Mouse (Mus musculus): ENCODE data around the gene Prickle2.
A peak's percentile ranks its signal among the peaks of the same experiment; 100 is the strongest.

Gene Prickle2

DNA sequence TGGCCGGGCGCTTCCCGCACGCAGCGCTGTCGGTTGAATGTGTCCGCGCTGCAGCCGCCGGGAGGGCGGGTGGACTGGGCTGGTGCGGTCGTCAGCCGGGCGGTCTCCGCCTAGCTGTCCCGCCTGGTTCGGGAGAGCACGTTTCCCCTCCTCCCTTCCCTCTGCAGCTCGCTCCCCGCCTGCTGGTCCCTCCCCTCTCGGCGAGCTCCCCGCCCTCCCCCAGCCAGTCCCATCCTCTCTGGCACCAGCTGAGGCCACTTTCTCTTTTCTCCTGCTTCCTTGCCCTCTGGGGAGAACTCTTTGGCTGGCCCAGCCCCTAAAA, at the start of gene Prickle2:
Prickle2 (minus strand) TSS at position 11 of the 322 bp plus-strand sequence.
- peak; percentile 88 for DNase-seq

DNA sequence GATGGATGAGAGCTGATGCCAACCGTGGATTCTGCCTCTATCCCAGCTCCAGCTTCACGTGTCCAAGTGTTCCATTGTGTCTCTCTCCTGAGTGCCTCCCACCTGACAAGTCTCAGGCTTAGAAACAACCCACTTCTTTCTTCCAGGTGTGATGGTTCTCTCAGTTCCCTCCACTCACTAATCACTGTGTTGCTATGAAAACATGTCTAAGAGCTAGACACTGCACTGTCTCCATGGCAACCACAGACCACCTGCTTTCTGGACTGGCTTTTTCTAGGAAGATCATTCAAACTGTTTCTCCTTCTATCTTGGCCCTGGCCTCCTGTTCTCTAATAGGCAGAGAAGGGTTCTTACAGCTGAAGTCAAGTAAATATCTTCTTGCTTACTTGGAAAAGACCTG, 46.8 kb upstream of the Prickle2 start:
- no peak for DNase-seq

DNA sequence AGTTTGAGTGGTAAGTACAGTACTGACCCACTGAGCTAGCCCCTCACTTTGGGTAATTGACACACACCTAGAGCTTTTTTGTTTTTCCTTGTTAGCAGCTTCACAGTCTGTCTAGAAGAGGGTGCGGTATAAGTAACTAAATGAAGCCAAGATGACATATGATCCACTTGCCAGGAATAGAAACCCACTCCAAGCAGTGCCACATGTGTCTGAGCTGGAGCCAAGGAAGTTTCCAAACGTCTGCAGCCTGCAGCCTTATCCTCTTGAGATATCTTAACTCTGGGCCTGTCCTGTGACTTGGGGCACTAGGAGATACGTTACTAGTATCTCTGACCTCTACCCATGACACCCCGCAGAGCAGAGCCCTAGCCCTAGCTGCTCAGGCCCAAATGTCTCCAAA, 43.5 kb upstream of the Prickle2 start:
- DNase-seq: no peak

DNA sequence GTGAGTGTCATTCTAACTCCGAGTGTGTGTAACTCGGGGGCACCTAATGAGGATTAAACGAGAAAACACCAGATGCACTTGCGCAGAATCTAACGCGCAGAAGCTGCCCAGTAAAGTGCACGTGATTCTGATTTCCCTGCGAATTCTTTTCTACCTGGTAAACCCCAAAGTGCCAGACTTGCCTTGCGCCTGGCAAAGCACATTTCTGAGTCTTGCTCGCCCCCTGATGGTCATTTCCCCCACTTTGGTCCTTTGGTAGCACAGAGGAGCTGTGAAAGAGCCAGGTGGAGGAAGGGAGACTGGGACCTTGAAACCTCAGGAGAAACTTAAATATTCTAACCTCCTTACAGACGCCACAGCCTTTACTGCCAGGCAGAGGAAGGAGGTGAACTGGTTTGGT, 37.6 kb upstream of the Prickle2 start:
- peak; percentile 78 for DNase-seq

DNA sequence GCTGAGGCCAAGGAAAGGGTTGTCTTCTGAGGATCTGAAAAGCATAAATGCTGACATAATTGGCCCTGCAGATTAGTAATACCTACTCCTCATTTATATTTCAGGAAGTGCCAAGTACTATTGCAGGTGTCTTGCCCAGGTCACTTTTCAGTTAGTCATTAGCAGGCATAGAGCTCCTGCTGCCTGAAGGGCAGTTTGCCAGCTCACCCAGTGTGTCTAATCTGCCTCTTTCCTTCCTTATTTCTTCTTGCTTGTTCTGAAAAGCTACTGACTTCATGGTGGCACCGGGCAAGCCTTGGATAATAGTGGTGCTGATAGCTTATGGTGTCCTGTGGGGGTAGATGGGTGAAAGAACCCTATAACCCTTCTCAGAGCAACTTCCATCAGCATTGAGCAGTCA, 31.2 kb upstream of the Prickle2 start:
- peak; percentile 60 for DNase-seq

DNA sequence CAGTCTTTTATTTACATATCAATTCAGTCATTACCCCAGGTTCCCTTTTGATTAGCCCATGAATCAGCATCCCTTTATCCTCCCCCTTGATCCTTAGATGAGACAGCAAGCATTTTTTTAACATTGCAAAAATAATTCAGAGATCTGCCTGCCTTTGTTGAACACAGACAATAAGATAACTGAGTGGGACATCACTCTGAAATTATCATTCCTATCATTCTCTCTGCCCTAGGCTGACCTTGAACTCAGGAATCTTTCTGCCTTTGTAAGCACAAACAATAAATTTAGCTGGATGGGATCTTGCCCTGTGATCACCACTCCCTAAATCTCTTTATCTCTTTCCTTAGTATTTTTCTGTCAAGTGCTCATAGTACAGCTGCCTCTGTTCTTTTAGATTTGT, 27.7 kb upstream of the Prickle2 start:
- DNase-seq: no peak

DNA sequence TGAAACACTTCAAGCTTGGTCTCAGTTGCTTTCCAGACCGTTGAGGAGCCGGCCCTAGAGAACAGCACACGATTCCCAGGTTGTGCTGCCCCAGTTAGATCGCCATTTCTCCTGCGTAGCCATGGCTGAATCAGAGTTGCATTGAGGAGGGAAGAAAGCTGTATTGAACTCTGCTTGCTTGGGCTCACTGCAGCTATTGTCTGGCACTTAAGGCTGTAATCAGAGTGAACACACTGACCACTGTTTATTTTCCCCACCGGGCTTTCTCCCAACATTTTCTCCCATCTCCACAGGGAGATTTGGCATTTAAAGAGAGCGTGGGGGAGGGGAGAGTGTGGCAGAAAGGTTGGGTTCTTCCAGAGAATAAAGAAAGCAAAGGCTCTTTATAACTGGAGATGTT, 22.6 kb upstream of the Prickle2 start:
- no peak for DNase-seq

DNA sequence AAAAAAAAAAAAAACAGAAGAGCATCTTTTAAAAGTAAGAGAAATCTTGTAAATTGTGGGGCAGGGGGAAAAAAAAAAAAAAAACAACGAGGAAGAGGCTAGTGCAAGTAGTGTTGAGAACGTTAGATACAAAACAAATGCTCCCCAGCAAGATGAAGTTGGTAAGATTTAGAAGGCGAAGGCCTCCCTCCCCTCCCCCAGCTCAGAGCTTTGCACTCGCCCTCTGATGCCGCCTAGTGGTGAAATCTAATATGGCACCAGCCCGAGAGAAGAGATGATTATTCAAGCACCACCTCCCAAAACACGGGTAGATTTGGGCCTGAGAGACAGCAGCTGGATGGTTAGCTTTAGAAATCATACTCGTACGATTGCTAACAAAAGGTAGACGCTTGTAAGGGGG, 22.1 kb upstream of the Prickle2 start:
- peak; percentile 86 for DNase-seq

DNA sequence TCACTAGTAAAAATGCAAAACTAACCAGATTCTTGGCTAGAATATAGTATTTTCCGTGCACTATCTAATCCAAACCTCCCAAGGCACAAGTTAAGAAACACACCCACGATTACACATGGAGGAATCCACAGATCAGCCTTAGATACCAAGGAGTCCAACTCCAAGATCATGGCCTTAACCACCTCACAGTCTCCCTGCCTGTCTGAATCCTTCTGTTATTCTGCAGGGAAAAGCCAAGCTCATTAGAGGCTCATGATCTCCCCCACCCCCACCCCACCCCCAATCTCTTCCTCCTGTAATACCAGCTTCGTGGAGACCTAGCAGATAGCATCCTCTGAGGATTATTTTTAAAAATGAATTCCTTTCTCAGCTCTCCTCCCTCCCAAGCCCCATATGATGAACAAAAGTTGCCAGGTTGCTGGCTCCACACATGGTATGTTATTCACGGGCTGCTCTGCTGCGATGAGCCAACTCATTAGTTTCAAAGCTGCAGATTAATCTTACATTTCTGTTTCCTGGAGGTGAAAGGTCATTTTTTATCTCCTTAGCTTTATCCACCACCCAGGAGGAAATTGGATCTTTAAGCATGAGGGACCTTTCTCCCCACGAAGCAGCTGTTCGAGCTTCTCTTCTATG, 21.5 kb upstream of the Prickle2 start:
- no peak for DNase-seq

DNA sequence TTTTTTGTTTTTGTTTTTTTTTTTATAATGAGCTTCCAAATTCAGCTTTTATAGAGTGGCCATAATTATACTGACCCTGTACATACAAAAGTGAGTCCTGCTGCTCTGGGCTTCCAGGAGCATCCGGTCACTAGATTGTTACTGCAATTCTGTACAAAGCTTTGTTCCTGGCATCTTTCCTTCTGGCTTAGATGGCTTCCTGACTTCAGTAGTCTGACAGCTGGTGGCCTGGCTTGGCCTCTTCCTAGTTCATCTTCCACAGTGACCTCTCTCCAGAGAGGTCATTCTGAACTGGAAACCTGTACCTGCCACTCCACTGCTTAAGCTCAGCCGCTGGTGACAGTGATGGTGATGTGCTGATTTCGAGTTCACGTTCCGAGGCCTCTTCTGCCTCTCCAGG, 20.2 kb upstream of the Prickle2 start:
- DNase-seq: peak; percentile 55

DNA sequence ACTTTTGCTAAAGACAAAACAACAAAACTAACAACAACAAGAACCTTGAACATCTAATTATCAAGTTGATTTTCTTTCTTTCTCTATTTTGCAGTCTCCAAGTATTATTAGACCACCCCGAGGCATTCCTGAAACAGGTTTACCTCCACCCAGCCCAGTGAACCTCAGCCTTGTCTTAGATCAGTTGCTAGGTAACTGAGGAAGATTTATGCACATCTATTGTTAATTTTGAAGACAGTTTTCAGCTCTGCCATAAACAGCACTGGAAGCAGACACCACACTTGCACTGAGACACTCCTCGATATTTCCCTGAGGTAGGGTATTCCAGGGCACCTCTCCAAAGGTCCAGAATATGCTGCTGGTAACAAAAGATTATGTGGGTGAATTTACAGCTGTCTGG, 18.4 kb upstream of the Prickle2 start:
- no peak for DNase-seq

DNA sequence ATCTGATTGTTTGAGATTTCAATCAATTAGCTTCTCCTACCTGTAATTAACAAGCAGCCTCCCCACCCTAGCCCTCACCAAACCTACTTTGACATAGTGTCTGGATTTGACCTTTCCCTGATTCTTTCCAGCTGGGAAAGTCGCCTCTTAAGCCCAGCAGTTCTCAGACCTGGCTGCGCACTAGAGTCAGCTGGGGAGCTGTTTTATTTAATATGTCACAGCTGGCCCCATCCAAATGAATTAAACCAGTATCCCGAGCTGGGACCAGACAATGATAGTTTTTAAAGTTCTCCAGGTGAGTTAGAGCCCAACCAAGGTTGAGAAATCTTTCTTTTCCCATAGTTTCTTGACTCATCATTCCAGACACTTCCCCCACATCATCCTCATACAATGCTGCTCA, 9.9 kb upstream of the Prickle2 start:
- DNase-seq: no peak

DNA sequence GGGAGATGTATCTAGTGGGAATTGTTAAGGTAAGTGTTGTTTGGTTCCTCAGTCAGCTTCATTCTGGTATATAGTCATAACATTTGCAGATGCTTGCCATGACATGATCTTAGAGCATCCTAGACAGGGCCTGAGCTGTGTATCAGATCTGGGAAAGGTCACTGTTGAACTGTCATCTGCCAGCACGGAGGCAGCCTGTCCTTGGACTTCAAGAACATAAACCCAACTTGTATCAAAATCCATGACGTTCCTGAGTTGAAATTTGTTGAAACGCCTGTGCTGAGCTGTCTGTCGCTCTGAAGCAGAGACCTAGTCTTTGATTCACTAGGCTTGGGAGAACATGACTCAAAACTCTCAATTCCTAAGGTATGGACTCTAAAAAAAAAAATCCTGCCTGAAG, 8.8 kb upstream of the Prickle2 start:
- DNase-seq: no peak

DNA sequence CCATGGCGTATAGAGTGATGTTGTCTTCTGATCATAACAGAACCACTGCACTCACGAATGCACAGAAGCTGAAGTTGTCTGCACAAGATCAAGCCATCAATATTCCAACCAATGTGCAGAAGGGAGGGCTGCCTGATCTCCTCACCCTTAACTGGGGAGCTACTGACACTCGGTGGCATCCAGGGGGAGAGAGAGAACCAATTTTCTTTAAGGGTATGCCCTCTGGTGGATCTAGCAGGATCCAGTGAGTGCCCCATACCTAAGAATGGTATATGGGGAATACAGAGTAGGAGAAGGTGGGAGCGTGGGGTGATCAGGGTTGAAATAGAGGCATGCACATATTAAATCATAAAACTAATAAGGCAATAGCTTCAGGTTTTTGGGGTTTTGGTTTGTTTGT, 2.2 kb upstream of the Prickle2 start:
- no peak for DNase-seq

DNA sequence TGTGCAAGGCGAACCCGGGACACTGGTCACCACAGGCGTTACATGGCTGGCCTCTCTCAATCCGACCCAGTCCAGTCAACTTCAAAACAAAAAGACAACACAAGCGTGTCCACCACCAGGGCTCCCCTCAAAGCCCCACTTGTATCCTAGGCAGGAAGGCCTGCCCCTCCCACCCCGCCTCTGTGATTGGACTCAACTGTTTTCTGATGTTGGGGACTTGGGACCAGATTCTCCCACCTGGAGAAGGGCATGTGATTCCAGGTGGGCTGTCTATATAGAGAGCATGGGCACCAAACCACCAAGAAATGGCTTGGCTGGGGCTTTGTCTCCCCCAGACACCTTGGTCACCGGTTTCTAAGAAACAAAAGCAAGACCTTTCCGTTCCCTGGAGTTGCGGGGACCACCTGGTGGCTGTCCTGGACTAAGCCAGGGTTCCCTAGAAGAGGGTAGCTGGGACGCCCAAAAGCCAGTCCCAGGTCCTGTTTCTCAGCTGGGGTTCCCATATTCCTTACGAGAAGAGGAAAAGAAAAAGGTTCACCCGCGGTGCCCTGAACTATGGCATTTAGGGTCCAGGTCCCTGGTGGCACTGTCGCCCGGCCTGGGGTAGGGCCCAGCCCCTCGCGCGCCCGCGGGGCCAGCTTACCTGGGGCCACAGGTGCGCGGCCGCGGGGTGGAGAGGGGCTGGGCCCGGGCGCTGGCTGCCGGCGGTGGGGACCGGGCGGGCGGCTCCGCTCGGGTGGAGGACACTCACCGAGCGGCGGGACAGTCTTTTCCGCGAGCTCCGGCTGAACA, 406 bp downstream of the Prickle2 start:
- DNase-seq: peak; percentile 14

DNA sequence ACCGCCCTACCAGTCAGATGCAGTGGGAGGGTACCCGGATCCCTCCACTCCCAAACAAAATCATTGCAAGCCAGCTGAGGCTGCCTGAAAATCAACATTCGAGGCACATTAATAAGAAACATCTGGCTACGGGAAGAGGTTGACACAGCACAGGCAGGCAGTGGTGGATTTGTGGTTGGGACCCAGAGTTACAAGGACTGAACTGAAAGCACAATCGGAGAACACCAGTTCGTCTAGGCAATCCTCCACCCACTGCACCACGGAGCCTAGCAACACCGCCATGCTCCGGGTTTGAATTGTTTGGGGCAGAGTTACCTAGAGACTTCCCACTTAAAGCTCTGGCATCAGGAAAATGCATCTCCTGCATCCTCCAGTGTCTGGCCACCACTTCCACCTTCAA, 1.1 kb downstream of the Prickle2 start:
- no peak for DNase-seq

DNA sequence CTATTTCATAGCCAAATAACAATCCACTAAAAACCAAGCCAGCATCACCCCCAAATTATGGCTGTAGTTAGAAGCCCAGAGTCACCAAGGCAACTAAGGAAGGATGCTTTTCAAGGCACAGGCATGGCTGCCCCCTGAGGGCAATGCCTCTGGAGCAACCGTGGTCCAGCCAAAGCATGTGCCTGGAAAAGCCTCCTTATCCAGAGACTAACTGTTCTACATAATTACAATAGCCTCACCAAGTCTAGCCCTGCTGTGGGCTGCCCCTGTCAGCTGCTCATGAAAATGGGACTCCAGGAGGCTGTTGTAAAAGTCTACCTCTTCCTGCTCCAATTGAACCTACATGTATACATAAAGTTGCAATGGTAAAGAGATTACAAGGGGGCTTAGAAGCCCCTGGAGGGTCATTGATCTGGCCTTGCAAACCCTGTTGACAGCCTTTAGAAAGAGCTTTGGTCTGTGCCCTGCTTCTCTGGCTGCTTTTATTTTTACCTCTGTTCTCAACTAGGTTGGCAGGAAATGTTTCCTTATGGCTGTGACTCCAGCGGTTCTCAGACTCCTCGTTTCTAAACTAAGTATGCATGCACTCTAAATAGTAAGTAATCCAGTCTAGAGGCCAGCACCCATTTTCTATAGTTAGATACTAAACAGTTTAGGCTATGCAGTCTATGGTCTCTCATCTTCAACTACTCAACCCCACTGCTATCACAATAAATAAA, 6.3 kb downstream of the Prickle2 start:
- DNase-seq: no peak

DNA sequence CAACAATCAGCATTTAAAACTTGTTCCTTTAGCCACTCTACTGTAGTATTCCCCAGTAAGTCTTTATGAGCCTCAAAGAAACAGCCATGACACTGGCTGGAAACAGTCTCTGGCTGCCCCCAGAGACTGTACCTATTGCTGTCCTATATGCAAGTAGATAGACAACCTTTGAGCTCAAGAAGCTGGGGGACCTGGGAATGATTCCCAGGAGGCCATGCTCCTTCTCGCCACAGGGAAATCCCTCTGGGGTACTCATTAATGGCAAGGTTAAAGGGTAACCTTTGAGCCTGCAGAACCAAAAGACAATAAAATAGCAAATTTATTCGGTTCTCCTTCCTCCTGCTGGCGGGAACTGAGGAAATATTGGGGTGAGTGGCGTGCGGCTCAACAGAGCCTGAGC, 8.1 kb downstream of the Prickle2 start:
- peak; percentile 47 for DNase-seq

DNA sequence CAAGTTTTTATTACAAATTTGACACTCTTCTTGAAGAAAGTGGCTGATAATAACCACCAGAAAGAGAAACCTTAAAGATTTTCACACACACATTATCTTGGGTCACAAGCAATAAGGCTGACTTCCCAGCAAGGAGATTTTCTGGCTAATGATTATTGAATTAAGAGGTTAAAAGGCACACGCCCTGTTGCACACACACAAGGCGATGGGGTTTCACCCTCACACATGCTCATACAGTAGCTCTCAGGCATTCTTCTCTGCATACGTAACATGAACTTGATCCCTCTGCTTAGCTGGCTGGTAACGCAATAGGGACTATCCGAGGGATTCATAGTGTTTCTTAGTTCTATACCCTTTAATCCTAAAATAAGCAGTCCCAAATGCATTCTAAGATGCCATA, 18.6 kb downstream of the Prickle2 start:
- no peak for DNase-seq

DNA sequence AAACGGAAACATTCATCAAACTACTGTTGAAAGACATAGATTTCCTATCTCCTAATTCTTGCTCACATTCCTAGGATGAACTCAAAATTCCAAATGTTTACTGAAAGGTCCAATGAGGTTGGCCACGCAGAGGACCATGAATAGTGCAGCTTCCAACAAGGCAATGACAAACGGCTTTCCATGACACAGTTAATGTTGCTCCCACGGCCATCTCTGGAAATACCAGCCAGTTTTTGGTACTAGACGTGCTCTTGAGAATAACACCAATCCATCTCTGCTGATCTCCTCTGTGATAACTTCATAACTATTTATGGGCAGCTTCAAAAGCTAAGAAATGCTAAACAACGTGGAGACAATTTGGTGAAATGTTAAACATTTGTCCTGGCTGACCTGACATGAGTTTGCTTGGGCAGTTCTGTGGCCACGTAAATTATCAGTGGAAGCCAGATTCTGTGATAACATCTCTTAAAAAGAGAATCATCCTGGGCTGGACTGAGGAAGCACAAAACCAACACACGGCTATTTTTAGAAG, 31.5 kb downstream of the Prickle2 start:
- DNase-seq: no peak

DNA sequence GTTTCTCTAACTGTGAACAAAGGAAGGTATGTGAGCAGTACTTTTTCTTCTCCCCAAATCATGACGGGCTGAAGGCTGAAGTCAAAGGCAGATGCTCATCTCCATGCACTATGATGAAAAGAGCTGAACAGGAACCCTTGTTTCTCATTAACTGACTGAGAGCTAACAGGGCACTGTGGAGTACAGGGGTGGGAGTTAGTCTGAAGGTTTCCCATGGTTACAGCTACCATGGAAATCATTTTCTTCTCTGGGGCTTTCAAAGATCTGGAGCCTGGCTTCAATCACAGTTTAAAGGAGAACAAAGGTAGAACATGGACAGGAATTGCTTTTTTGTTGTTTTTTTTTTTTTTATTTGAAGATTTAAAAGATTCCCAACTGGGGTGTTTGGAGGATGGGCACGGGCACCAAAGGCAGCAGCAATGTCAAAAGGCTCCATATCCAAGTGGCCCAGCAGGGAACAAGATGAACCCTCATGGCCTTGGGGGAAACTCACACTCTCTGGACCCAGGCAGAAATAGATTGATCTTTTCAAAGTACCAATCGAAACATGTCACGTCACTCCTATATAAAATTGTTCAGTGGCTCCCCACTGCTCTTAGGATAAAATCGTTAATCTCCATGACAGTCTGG, 35.3 kb downstream of the Prickle2 start:
- no peak for DNase-seq

DNA sequence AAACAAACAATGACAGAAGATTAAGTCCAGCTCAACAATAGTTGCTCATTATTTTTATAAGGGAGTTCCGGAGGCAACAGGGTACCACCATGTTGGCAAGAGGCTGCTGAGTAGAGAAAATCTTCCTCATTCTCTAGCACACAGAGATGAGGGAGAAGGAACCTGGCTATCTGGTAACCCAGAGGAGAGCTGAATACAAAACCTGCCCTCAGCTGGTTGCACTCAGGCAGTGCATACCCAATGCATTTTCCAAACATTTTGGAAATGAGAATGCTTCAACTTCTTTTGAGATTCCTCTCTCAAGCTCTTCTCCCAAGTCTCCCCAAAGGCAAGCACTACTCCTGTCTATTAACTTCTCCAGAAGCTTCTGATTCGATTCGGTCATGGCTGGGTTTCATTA, 36.3 kb downstream of the Prickle2 start:
- no peak for DNase-seq

DNA sequence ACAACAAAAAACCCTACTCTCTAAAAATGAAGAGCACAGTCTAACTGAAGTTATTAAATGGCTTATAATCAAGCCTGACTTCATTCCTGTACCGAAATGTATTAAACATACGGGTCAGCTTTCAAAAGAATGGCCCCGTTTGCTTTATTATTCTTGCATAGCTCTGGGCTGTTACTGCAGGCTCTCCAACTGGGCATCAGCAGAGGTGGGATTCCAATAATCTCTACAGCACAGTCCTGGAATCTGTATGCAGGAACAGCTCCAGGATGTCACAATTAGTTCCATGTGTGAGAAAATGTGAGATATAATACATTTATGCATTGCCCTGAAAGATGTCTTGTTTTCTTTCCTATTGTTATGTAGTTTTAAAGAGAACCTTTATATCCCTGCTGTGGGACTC, 38.4 kb downstream of the Prickle2 start:
- DNase-seq: no peak

Measured in kidney, postnatal 14 days (tissue).